Mouse (Mus musculus): ENCODE results near the gene Fetub. TPM values are rescaled to one million over a fixed set of nuclear protein-coding genes. Genes with fewer than 3 reads are reported as not detected.
"Not testable (repeated sequence)": the region's sequence is repeated elsewhere in the genome, so short reads cannot be mapped to it uniquely, and the experiment has no call there.

Gene Fetub
- polyA plus RNA-seq, 1 experiment from 2014 or later, result not detected

- Histone ChIP-seq H3K27ac (no peak overlapping the region), H3K4me3 (no peak overlapping the region), H3K27me3 (ENCODE audit: poor library complexity, severe bottlenecking) (no peaks in the 10 kb centered on the region), H3K36me3 (replicated peaks) (no peaks in the 10 kb centered on the region), H3K9me3 (no peaks in the 10 kb centered on the region; the same call in 1 of the 2 replicates), H3K4me1 (peaks cover 11% of the 10 kb centered on the region)
- WGBS, result 73% methylated on average over 15 of the region's 15 CpGs
- no peak for DNase-seq (ENCODE audit: extremely low spot score, low spot score)
These were observed 654 bp downstream of the Fetub start for GRCm38 (mm10) chr16:22918664-22919312.

- no peaks in the 10 kb centered on the region; the same call in 1 of the 2 replicates for H3K9me3 ChIP-seq
- no peak for DNase-seq (ENCODE audit: extremely low spot score, low spot score)
- H3K36me3 ChIP-seq (replicated peaks), result no peaks in the 10 kb centered on the region
- 68% methylated on average over 18 of the region's 18 CpGs for WGBS
- no peak overlapping the region for H3K4me3 ChIP-seq
- no peak overlapping the region for H3K27ac ChIP-seq
- peaks cover 11% of the 10 kb centered on the region for H3K4me1 ChIP-seq
- no peaks in the 10 kb centered on the region for H3K27me3 ChIP-seq (ENCODE audit: poor library complexity, severe bottlenecking)
These were observed 2.1 kb downstream of the Fetub start for GRCm38 (mm10) chr16:22919971-22920854.

- no peak overlapping the region for H3K4me3 ChIP-seq
- peaks cover 11% of the 10 kb centered on the region for H3K4me1 ChIP-seq
- H3K36me3 ChIP-seq (replicated peaks), result no peaks in the 10 kb centered on the region
- no peaks in the 10 kb centered on the region for H3K9me3 ChIP-seq
- DNase-seq (ENCODE audit: extremely low spot score, low spot score), result no peak
- H3K27ac ChIP-seq, result no peak overlapping the region
- H3K27me3 ChIP-seq (ENCODE audit: poor library complexity, severe bottlenecking), result no peaks in the 10 kb centered on the region
- 94% methylated on average over 5 of the region's 5 CpGs for WGBS
These were observed 3.6 kb downstream of the Fetub start for GRCm38 (mm10) chr16:22921761-22922160.

GRCm38 (mm10) chr16:22922433-22922832 is 4.3 kb downstream of the Fetub start:
- no peaks in the 10 kb centered on the region for H3K27me3 ChIP-seq (ENCODE audit: poor library complexity, severe bottlenecking)
- 88% methylated on average over 4 of the region's 4 CpGs for WGBS
- no peak overlapping the region for H3K4me3 ChIP-seq
- H3K36me3 ChIP-seq (replicated peaks), result no peaks in the 10 kb centered on the region
- no peak for DNase-seq (ENCODE audit: extremely low spot score, low spot score)
- no peak overlapping the region for H3K27ac ChIP-seq
- H3K9me3 ChIP-seq, result no peaks in the 10 kb centered on the region
- H3K4me1 ChIP-seq, result peaks cover 11% of the 10 kb centered on the region

- Histone ChIP-seq H3K36me3 (replicated peaks) (no peaks in the 10 kb centered on the region), H3K4me3 (no peak overlapping the region), H3K27me3 (ENCODE audit: poor library complexity, severe bottlenecking) (no peaks in the 10 kb centered on the region), H3K4me1 (no peaks in the 10 kb centered on the region), H3K9me3 (no peaks in the 10 kb centered on the region), H3K27ac (no peak overlapping the region)
- 87% methylated on average over 6 of the region's 6 CpGs for WGBS
- no peak for DNase-seq (ENCODE audit: extremely low spot score, low spot score)
These were observed 11.4 kb downstream of the Fetub start for GRCm38 (mm10) chr16:22929575-22929974.

GRCm38 (mm10) chr16:22931431-22932200 is 13.5 kb downstream of the Fetub start:
- Histone ChIP-seq H3K27ac (no peak overlapping the region), H3K9me3 (no peaks in the 10 kb centered on the region), H3K36me3 (replicated peaks) (no peaks in the 10 kb centered on the region), H3K27me3 (ENCODE audit: poor library complexity, severe bottlenecking) (no peaks in the 10 kb centered on the region), H3K4me3 (no peak overlapping the region), H3K4me1 (no peaks in the 10 kb centered on the region)
- 86% methylated on average over 11 of the region's 11 CpGs for WGBS
- no peak for DNase-seq (ENCODE audit: extremely low spot score, low spot score)

GRCm38 (mm10) chr16:22937631-22938030 is 19.5 kb downstream of the Fetub start:
- Histone ChIP-seq H3K9me3 (no peaks in the 10 kb centered on the region; the same call in 1 of the 2 replicates), H3K27me3 (ENCODE audit: poor library complexity, severe bottlenecking) (no peaks in the 10 kb centered on the region), H3K4me1 (no peaks in the 10 kb centered on the region), H3K4me3 (no peak overlapping the region), H3K36me3 (replicated peaks) (no peaks in the 10 kb centered on the region), H3K27ac (no peak overlapping the region)
- 89% methylated on average over 12 of the region's 12 CpGs for WGBS
- no peak for DNase-seq (ENCODE audit: extremely low spot score, low spot score)

GRCm38 (mm10) chr16:22938541-22938940 is 20.4 kb downstream of the Fetub start:
- H3K36me3 ChIP-seq (replicated peaks), result no peaks in the 10 kb centered on the region
- no peak overlapping the region for H3K4me3 ChIP-seq
- 82% methylated on average over 2 of the region's 2 CpGs for WGBS
- no peaks in the 10 kb centered on the region for H3K4me1 ChIP-seq
- no peaks in the 10 kb centered on the region for H3K27me3 ChIP-seq (ENCODE audit: poor library complexity, severe bottlenecking)
- H3K27ac ChIP-seq, result no peak overlapping the region
- H3K9me3 ChIP-seq, result no peaks in the 10 kb centered on the region; the same call in 1 of the 2 replicates
- no peak for DNase-seq (ENCODE audit: extremely low spot score, low spot score)

GRCm38 (mm10) chr16:22939120-22939695 is 21.1 kb downstream of the Fetub start:
- Histone ChIP-seq H3K27me3 (ENCODE audit: poor library complexity, severe bottlenecking) (no peaks in the 10 kb centered on the region), H3K27ac (no peak overlapping the region), H3K4me3 (no peak overlapping the region), H3K4me1 (no peaks in the 10 kb centered on the region), H3K9me3 (no peaks in the 10 kb centered on the region; the same call in 1 of the 2 replicates), H3K36me3 (replicated peaks) (no peaks in the 10 kb centered on the region)
- no peak for DNase-seq (ENCODE audit: extremely low spot score, low spot score)
- WGBS, result 87% methylated on average over 8 of the region's 8 CpGs

- H3K4me1 ChIP-seq; DNase-seq (ENCODE audit: extremely low spot score, low spot score); H3K36me3 ChIP-seq (replicated peaks); H3K4me3 ChIP-seq; H3K9me3 ChIP-seq; H3K27ac ChIP-seq; H3K27me3 ChIP-seq (ENCODE audit: poor library complexity, severe bottlenecking): not testable (repeated sequence)
These were observed 23.8 kb downstream of the Fetub start for GRCm38 (mm10) chr16:22941825-22942476.

- Histone ChIP-seq H3K27me3 (ENCODE audit: poor library complexity, severe bottlenecking) (no peaks in the 10 kb centered on the region), H3K36me3 (replicated peaks) (no peaks in the 10 kb centered on the region), H3K27ac (no peak overlapping the region), H3K4me3 (no peak overlapping the region), H3K4me1 (no peaks in the 10 kb centered on the region), H3K9me3 (no peaks in the 10 kb centered on the region)
- 80% methylated on average over 2 of the region's 2 CpGs for WGBS
- no peak for DNase-seq (ENCODE audit: extremely low spot score, low spot score)
These were observed 29.2 kb downstream of the Fetub start for GRCm38 (mm10) chr16:22947371-22947770.

GRCm38 (mm10) chr16:22950840-22951395 is 32.8 kb downstream of the Fetub start, which contains the start of gene Hrg:
Gene Hrg (plus strand): TSS chr16:22951072.
- no peak for DNase-seq (ENCODE audit: extremely low spot score, low spot score)
- Histone ChIP-seq H3K27me3 (ENCODE audit: poor library complexity, severe bottlenecking) (no peaks in the 10 kb centered on the region), H3K27ac (no peak within 1 kb of the TSS), H3K9me3 (no peaks in the 10 kb centered on the region), H3K36me3 (replicated peaks) (no peaks in the 10 kb centered on the region), H3K4me1 (peaks cover 8% of the 10 kb centered on the region), H3K4me3 (no peak within 1 kb of the TSS)
- 92% methylated on average over 6 of the region's 6 CpGs for WGBS

All from forebrain, embryonic 10.5 days (tissue).